Mouse (Mus musculus) liver, embryonic 14.5 days (tissue): ENCODE data around the gene Mcm7. TPM values are rescaled to one million over a fixed set of nuclear protein-coding genes. Genes with fewer than 3 reads are reported as not detected.

Source experiments
- ATAC-seq: fragments of 200-750 bp; cut with Nextera tagmentation; 2 replicates; pipeline ENCODE4 v1.8.0; 2017; ENCODE audit warnings: moderate number of reproducible peaks, mild to moderate bottlenecking, moderate library complexity; ENCODE audit not compliant: insufficient read depth
- DNase-seq, 3 experiments: peaks; one replicate each; pipeline ENCODE4 v3.0.0-alpha.2; 2012 to 2013; ENCODE audit warnings: low read depth in 3 of 3, low spot score in 3 of 3
- H3K27ac ChIP-seq: fragments of 300-500 bp; sonication (generic); 2 replicates; pipeline ENCODE4 v1.5.1; 2014; ENCODE audit warnings: moderate library complexity, mild to moderate bottlenecking, control low read depth, inconsistent platforms
- H3K27me3 ChIP-seq: fragments of 300-500 bp; sonication (generic); 2 replicates; pipeline ENCODE4 v1.6.1; 2014; ENCODE audit warnings: mild to moderate bottlenecking, low read length, moderate library complexity; ENCODE audit not compliant: control insufficient read depth, insufficient read depth
- H3K36me3 ChIP-seq: fragments of 300-500 bp; sonication (generic); replicated peaks from 2 replicates; pipeline ENCODE4 v1.6.1; 2014; ENCODE audit warnings: low read depth; ENCODE audit not compliant: control insufficient read depth, insufficient read depth
- H3K4me1 ChIP-seq, 2 experiments: fragments of 200-500 bp in 1 of 2; fragments of 300-500 bp in 1 of 2; sonication (generic) in 1 of 2; replicated peaks; 2 replicates each; pipeline ENCODE4 v1.6.1; 2012 to 2014; ENCODE audit warnings: antibody characterized with exemption in 1 of 2, inconsistent platforms in 1 of 2, low read length in 1 of 2; ENCODE audit not compliant: control insufficient read depth in 2 of 2, insufficient read depth in 2 of 2
- H3K4me2 ChIP-seq: fragments of 300-500 bp; sonication (generic); 2 replicates; pipeline ENCODE4 v1.6.1; 2014; ENCODE audit warnings: low read depth, mild to moderate bottlenecking, control low read depth, moderate library complexity
- H3K4me3 ChIP-seq, 2 experiments: fragments of 200-500 bp in 1 of 2; fragments of 300-500 bp in 1 of 2; sonication (generic) in 1 of 2; 2 replicates each; pipeline ENCODE4 v1.5.1; 2012 to 2014; ENCODE audit warnings: low read depth in 2 of 2, low read length in 2 of 2, mild to moderate bottlenecking in 2 of 2, control low read depth in 1 of 2, inconsistent platforms in 1 of 2, moderate library complexity in 1 of 2; ENCODE audit not compliant: insufficient read depth in 1 of 2
- H3K9ac ChIP-seq: fragments of 300-500 bp; sonication (generic); replicated peaks from 2 replicates; pipeline ENCODE4 v1.6.1; 2014; ENCODE audit warnings: mild to moderate bottlenecking, control low read depth, moderate library complexity
- H3K9me3 ChIP-seq: fragments of 300-500 bp; sonication (generic); 2 replicates; pipeline ENCODE4 v1.6.1; 2016; ENCODE audit warnings: low read length, mixed read lengths; ENCODE audit not compliant: control insufficient read depth
- CTCF ChIP-seq: IDR thresholded peaks from 2 replicates; pipeline ENCODE4 v1.5.1; 2016; ENCODE audit warnings: antibody characterized with exemption, low read depth, control low read depth
- EP300 ChIP-seq: IDR thresholded peaks from 2 replicates; pipeline ENCODE4 v1.6.1; 2016; ENCODE audit warnings: antibody characterized with exemption, low read depth
- WGBS: fragments of 180-500 bp; shearing (Covaris S2); extraction: QIAGEN DNeasy Blood & Tissue Kit; methylation state at CpG from one replicate; pipeline ENCODE4 v1.1.7; 2014; ENCODE audit not compliant: insufficient replicate concordance; 5-methylcytosine and 5-hydroxymethylcytosine counted together
- polyA plus RNA-seq, 2 experiments: library from polyadenylated mRNA; depleted of rRNA in 1 of 2; stranded (reverse) in 1 of 2; unstranded in 1 of 2; fragments of >200 nt; fragmentation: Nextera tagmentation in 1 of 2; extraction: Ambion mirVana in 1 of 2; gene quantifications; 2 replicates each; pipeline versions ENCODE4 v1.2.1 to v1.2.3; 2012 to 2014

The Mcm7 gene
- polyA plus RNA-seq, 2 experiments: 116 to 182 TPM

- ATAC-seq (no peak), DNase-seq (no peak)
- Histone ChIP-seq H3K4me1 (peaks cover 14 to 17% of the 10 kb centered on the region in 2 experiments), H3K27ac (no peak overlapping the region), H3K9me3 (no peaks in the 10 kb centered on the region), H3K9ac (peak overlapping the region; percentile 72; the same call in 1 of the 2 replicates), H3K4me2 (peak overlapping the region; percentile 83), H3K4me3 (peak overlapping the region in 1 of 2 experiments; percentile 77; a peak in 2 of 4 replicates), H3K36me3 (peaks cover 28% of the 10 kb centered on the region), H3K27me3 (no peaks in the 10 kb centered on the region)
- TF ChIP-seq CTCF (no peak), EP300 (no peak)
- 51% methylated on average over 7 of the region's 7 CpGs for WGBS
Observed at GRCm38 (mm10) chr5:138160224-138160762, 11.9 kb downstream of the Mcm7 start.

GRCm38 (mm10) chr5:138155443-138155976, 16.7 kb downstream of the Mcm7 start, which contains the start of gene Zfp113:
TSS of gene Zfp113 (minus strand) at chr5:138155744.
- Histone ChIP-seq H3K27me3 (no peaks in the 10 kb centered on the region), H3K36me3 (peaks cover 4% of the 10 kb centered on the region), H3K9ac (peak within 1 kb of the TSS; percentile 82), H3K27ac (peak within 1 kb of the TSS; percentile 19), H3K4me2 (peak within 1 kb of the TSS; percentile 86), H3K4me3 (peak within 1 kb of the TSS; percentile 66 to 88), H3K9me3 (no peaks in the 10 kb centered on the region), H3K4me1 (peaks cover 6% of the 10 kb centered on the region in 2 experiments)
- ATAC-seq (peak; percentile 95), DNase-seq (peak; percentile 90 to 94 (median 91))
- TF ChIP-seq CTCF (peak; percentile 99), EP300 (no peak)
- WGBS: under 1% methylated on average over 31 of the region's 31 CpGs

GRCm38 (mm10) chr5:138154390-138154789, 17.8 kb downstream of the Mcm7 start:
- ATAC-seq: no peak
- no peak overlapping the region for H3K9ac ChIP-seq

GRCm38 (mm10) chr5:138138585-138138984, 33.6 kb downstream of the Mcm7 start:
- H3K36me3 ChIP-seq: peaks cover 1% of the 10 kb centered on the region; the same call in 1 of the 2 replicates
- H3K4me3 ChIP-seq: no peak overlapping the region
- WGBS: 15% methylated on average over 4 of the region's 4 CpGs
- ATAC-seq: no peak
- no peak for TF ChIP-seq CTCF
- no peak for TF ChIP-seq EP300
- H3K9me3 ChIP-seq: no peaks in the 10 kb centered on the region
- H3K27me3 ChIP-seq: no peaks in the 10 kb centered on the region
- H3K4me2 ChIP-seq: no peak overlapping the region
- H3K27ac ChIP-seq: no peak overlapping the region
- DNase-seq: no peak
- H3K9ac ChIP-seq: no peak overlapping the region
- peaks cover 10 to 12% of the 10 kb centered on the region in 2 experiments for H3K4me1 ChIP-seq

More at GRCm38 (mm10) chr5:138154390-138154789, 17.8 kb downstream of the Mcm7 start:
- Histone ChIP-seq H3K9me3 (no peaks in the 10 kb centered on the region), H3K27me3 (no peaks in the 10 kb centered on the region), H3K36me3 (peaks cover 7% of the 10 kb centered on the region), H3K4me3 (peak overlapping the region in 1 of 2 experiments; percentile 66; a peak in 2 of 4 replicates), H3K4me1 (peaks cover 2 to 3% of the 10 kb centered on the region in 2 experiments; a peak in 3 of 4 replicates), H3K27ac (no peak overlapping the region), H3K4me2 (peak overlapping the region; percentile 86)
- no peak for DNase-seq
- TF ChIP-seq CTCF: no peak
- no peak for TF ChIP-seq EP300
- WGBS: 53% methylated on average over 3 of the region's 3 CpGs

- Histone ChIP-seq H3K27ac (no peak overlapping the region), H3K4me3 (no peak overlapping the region), H3K9ac (no peak overlapping the region), H3K36me3 (peaks cover 5% of the 10 kb centered on the region), H3K27me3 (no peaks in the 10 kb centered on the region), H3K4me1 (peaks cover 10 to 12% of the 10 kb centered on the region in 2 experiments), H3K9me3 (no peaks in the 10 kb centered on the region), H3K4me2 (no peak overlapping the region)
- no peak for TF ChIP-seq EP300
- peak; percentile 79 for TF ChIP-seq CTCF
- ATAC-seq: peak; percentile 68; the same call in 1 of the 2 replicates
- peak in 2 of 3 experiments; percentile 49 to 58 for DNase-seq
- WGBS: 48% methylated on average over 8 of the region's 8 CpGs
Observed at GRCm38 (mm10) chr5:138137935-138138549, 34.2 kb downstream of the Mcm7 start.
